Mouse (Mus musculus) forebrain, embryonic 15.5 days (tissue): ENCODE data around the gene 1700015F17Rik. TPM values are rescaled to one million over a fixed set of nuclear protein-coding genes. Genes with fewer than 3 reads are reported as not detected.
A peak's percentile ranks its signal among the peaks of the same experiment; 100 is the strongest.

Experiments
- ATAC-seq: fragments of 200-750 bp; cut with Nextera tagmentation; replicated peaks from 2 replicates; pipeline ENCODE4 v1.8.0; 2017; ENCODE audit warnings: mild to moderate bottlenecking, moderate TSS enrichment, moderate library complexity
- H3K27ac ChIP-seq: fragments of 300-500 bp; sonication (generic); replicated peaks from 2 replicates; pipeline ENCODE4 v1.5.1; 2015; ENCODE audit warnings: mild to moderate bottlenecking, inconsistent platforms
- H3K27me3 ChIP-seq: fragments of 300-500 bp; sonication (generic); 2 replicates; pipeline ENCODE4 v1.6.1; 2015; ENCODE audit warnings: inconsistent platforms
- H3K36me3 ChIP-seq: fragments of 300-500 bp; sonication (generic); 2 replicates; pipeline ENCODE4 v1.6.1; 2015; ENCODE audit warnings: mild to moderate bottlenecking, inconsistent platforms
- H3K4me1 ChIP-seq: fragments of 300-500 bp; sonication (generic); 2 replicates; pipeline ENCODE4 v1.6.1; 2015; ENCODE audit warnings: inconsistent platforms
- H3K4me2 ChIP-seq: fragments of 300-500 bp; sonication (generic); replicated peaks from 2 replicates; pipeline ENCODE4 v1.6.1; 2015; ENCODE audit warnings: mild to moderate bottlenecking, inconsistent platforms
- H3K4me3 ChIP-seq: fragments of 300-500 bp; sonication (generic); 2 replicates; pipeline ENCODE4 v1.5.1; 2015; ENCODE audit warnings: mild to moderate bottlenecking, inconsistent platforms
- H3K9ac ChIP-seq: fragments of 300-500 bp; sonication (generic); replicated peaks from 2 replicates; pipeline ENCODE4 v1.6.1; 2015; ENCODE audit warnings: mild to moderate bottlenecking, inconsistent platforms
- H3K9me3 ChIP-seq: fragments of 300-500 bp; sonication (generic); 2 replicates; pipeline ENCODE4 v1.6.1; 2016; ENCODE audit warnings: inconsistent platforms
- WGBS: fragments of 180-500 bp; shearing (Covaris S2); methylation state at CpG from one replicate; pipeline ENCODE4 v1.1.7; 2015; ENCODE audit warnings: mixed read lengths; 5-methylcytosine and 5-hydroxymethylcytosine counted together
- polyA plus RNA-seq: library from polyadenylated mRNA; unstranded; fragments of >200 nt; fragmentation: Nextera tagmentation; extraction: Ambion mirVana; gene quantifications from 2 replicates; pipeline ENCODE4 v1.2.1, GENCODE M21; 2015

Gene 1700015F17Rik
- polyA plus RNA-seq, 1 experiment from 2014 or later: not detected

GRCm38 (mm10) chr5:5495042-5495441 is 16.1 kb upstream of the 1700015F17Rik start:
- Histone ChIP-seq H3K27me3 (0 out of 2 replicates have a peak, but pooled peaks cover 3% of the 10 kb centered on the region), H3K9me3 (no peaks in the 10 kb centered on the region), H3K4me1 (peaks cover 2% of the 10 kb centered on the region; the same call in 1 of the 2 replicates), H3K36me3 (no peaks in the 10 kb centered on the region), H3K27ac (no peak overlapping the region), H3K9ac (no peak overlapping the region), H3K4me2 (no peak overlapping the region), H3K4me3 (no peak overlapping the region)
- 90% methylated on average over 4 of the region's 4 CpGs for WGBS
- peak; percentile 28; the same call in 1 of the 2 replicates for ATAC-seq

- H3K27me3 ChIP-seq: 0 out of 2 replicates have a peak, but pooled peaks cover 3% of the 10 kb centered on the region
- peaks cover 2% of the 10 kb centered on the region; the same call in 1 of the 2 replicates for H3K4me1 ChIP-seq
- WGBS: 40% methylated on average over 16 of the region's 16 CpGs
- H3K9me3 ChIP-seq: no peaks in the 10 kb centered on the region
- no peak overlapping the region for H3K4me2 ChIP-seq
- no peaks in the 10 kb centered on the region for H3K36me3 ChIP-seq
- ATAC-seq: peak; percentile 78
- H3K4me3 ChIP-seq: no peak overlapping the region
- no peak overlapping the region for H3K9ac ChIP-seq
- H3K27ac ChIP-seq: no peak overlapping the region
Observed at GRCm38 (mm10) chr5:5494269-5495005, 15.5 kb upstream of the 1700015F17Rik start.

GRCm38 (mm10) chr5:5492163-5492562 is 13.2 kb upstream of the 1700015F17Rik start:
- Histone ChIP-seq H3K4me1 (peaks cover 2% of the 10 kb centered on the region; the same call in 1 of the 2 replicates), H3K4me2 (no peak overlapping the region), H3K36me3 (no peaks in the 10 kb centered on the region), H3K9me3 (no peaks in the 10 kb centered on the region), H3K4me3 (no peak overlapping the region), H3K9ac (no peak overlapping the region), H3K27me3 (0 out of 2 replicates have a peak, but pooled peaks cover 3% of the 10 kb centered on the region), H3K27ac (no peak overlapping the region)
- no peak for ATAC-seq
- WGBS: 91% methylated on average over 4 of the region's 4 CpGs

GRCm38 (mm10) chr5:5486071-5486470 is 7.1 kb upstream of the 1700015F17Rik start:
- Histone ChIP-seq H3K4me3 (no peak overlapping the region), H3K4me2 (no peak overlapping the region), H3K27ac (no peak overlapping the region), H3K27me3 (no peaks in the 10 kb centered on the region), H3K36me3 (no peaks in the 10 kb centered on the region), H3K9me3 (no peaks in the 10 kb centered on the region), H3K4me1 (no peaks in the 10 kb centered on the region), H3K9ac (no peak overlapping the region)
- 30% methylated on average over 3 of the region's 3 CpGs for WGBS
- no peak for ATAC-seq

GRCm38 (mm10) chr5:5483254-5483858 is 4.4 kb upstream of the 1700015F17Rik start:
- Histone ChIP-seq H3K4me3 (no peak overlapping the region), H3K9ac (no peak overlapping the region), H3K4me2 (no peak overlapping the region), H3K4me1 (no peaks in the 10 kb centered on the region), H3K27me3 (no peaks in the 10 kb centered on the region), H3K9me3 (no peaks in the 10 kb centered on the region), H3K36me3 (no peaks in the 10 kb centered on the region), H3K27ac (no peak overlapping the region)
- WGBS: 80% methylated on average over 9 of the region's 9 CpGs
- ATAC-seq: no peak

- Histone ChIP-seq H3K9ac (no peak overlapping the region), H3K27ac (no peak overlapping the region), H3K9me3 (no peaks in the 10 kb centered on the region), H3K4me3 (no peak overlapping the region), H3K27me3 (no peaks in the 10 kb centered on the region), H3K4me1 (no peaks in the 10 kb centered on the region), H3K36me3 (no peaks in the 10 kb centered on the region), H3K4me2 (no peak overlapping the region)
- WGBS: 0% methylated on average over 1 of the region's 1 CpGs
- ATAC-seq: 0 out of 2 replicates have a peak, but pooled peaks have one; percentile 43
Observed at GRCm38 (mm10) chr5:5481662-5482061, 2.7 kb upstream of the 1700015F17Rik start.

- no peaks in the 10 kb centered on the region for H3K27me3 ChIP-seq
- H3K4me3 ChIP-seq: no peak overlapping the region
- H3K27ac ChIP-seq: no peak overlapping the region
- H3K4me1 ChIP-seq: no peaks in the 10 kb centered on the region
- ATAC-seq: no peak
- H3K9me3 ChIP-seq: no peaks in the 10 kb centered on the region
- H3K4me2 ChIP-seq: no peak overlapping the region
- H3K9ac ChIP-seq: no peak overlapping the region
- WGBS: 91% methylated on average over 4 of the region's 4 CpGs
- no peaks in the 10 kb centered on the region for H3K36me3 ChIP-seq
Observed at GRCm38 (mm10) chr5:5476133-5476532, 2.8 kb downstream of the 1700015F17Rik start.

- Histone ChIP-seq H3K4me1 (no peaks in the 10 kb centered on the region), H3K36me3 (no peaks in the 10 kb centered on the region), H3K4me2 (no peak overlapping the region), H3K9me3 (no peaks in the 10 kb centered on the region), H3K27me3 (no peaks in the 10 kb centered on the region), H3K4me3 (no peak overlapping the region), H3K9ac (no peak overlapping the region), H3K27ac (no peak overlapping the region)
- ATAC-seq: no peak
- WGBS: 77% methylated on average over 1 of the region's 1 CpGs
Observed at GRCm38 (mm10) chr5:5465256-5465655, 13.7 kb downstream of the 1700015F17Rik start.

- H3K9me3 ChIP-seq: no peaks in the 10 kb centered on the region
- peak; percentile 63 for ATAC-seq
- WGBS: 24% methylated on average over 5 of the region's 5 CpGs
- no peak overlapping the region for H3K9ac ChIP-seq
- H3K4me2 ChIP-seq: no peak overlapping the region
- no peak overlapping the region for H3K27ac ChIP-seq
- no peaks in the 10 kb centered on the region for H3K36me3 ChIP-seq
- no peak overlapping the region for H3K4me3 ChIP-seq
- no peaks in the 10 kb centered on the region for H3K27me3 ChIP-seq
- H3K4me1 ChIP-seq: peaks cover 5% of the 10 kb centered on the region
Observed at GRCm38 (mm10) chr5:5431746-5432438, 47.1 kb downstream of the 1700015F17Rik start.

GRCm38 (mm10) chr5:5423723-5424171 is 55.2 kb downstream of the 1700015F17Rik start:
- no peak overlapping the region for H3K4me3 ChIP-seq
- H3K4me1 ChIP-seq: no peaks in the 10 kb centered on the region
- WGBS: 92% methylated on average over 6 of the region's 6 CpGs
- no peaks in the 10 kb centered on the region for H3K36me3 ChIP-seq
- no peak overlapping the region for H3K27ac ChIP-seq
- no peak for ATAC-seq
- H3K9me3 ChIP-seq: no peaks in the 10 kb centered on the region
- H3K4me2 ChIP-seq: no peak overlapping the region
- no peaks in the 10 kb centered on the region for H3K27me3 ChIP-seq
- H3K9ac ChIP-seq: no peak overlapping the region

GRCm38 (mm10) chr5:5423081-5423480 is 55.9 kb downstream of the 1700015F17Rik start:
- Histone ChIP-seq H3K27me3 (no peaks in the 10 kb centered on the region), H3K9ac (no peak overlapping the region), H3K4me2 (no peak overlapping the region), H3K9me3 (no peaks in the 10 kb centered on the region), H3K36me3 (no peaks in the 10 kb centered on the region), H3K4me3 (no peak overlapping the region), H3K4me1 (no peaks in the 10 kb centered on the region), H3K27ac (no peak overlapping the region)
- no peak for ATAC-seq
- 96% methylated on average over 4 of the region's 4 CpGs for WGBS

GRCm38 (mm10) chr5:5421439-5421838 is 57.5 kb downstream of the 1700015F17Rik start:
- H3K4me1 ChIP-seq: no peaks in the 10 kb centered on the region
- H3K9me3 ChIP-seq: no peaks in the 10 kb centered on the region
- H3K9ac ChIP-seq: no peak overlapping the region
- no peaks in the 10 kb centered on the region for H3K27me3 ChIP-seq
- no peak overlapping the region for H3K4me3 ChIP-seq
- ATAC-seq: no peak
- 92% methylated on average over 2 of the region's 2 CpGs for WGBS
- H3K36me3 ChIP-seq: no peaks in the 10 kb centered on the region
- no peak overlapping the region for H3K27ac ChIP-seq
- H3K4me2 ChIP-seq: no peak overlapping the region
